Comparison of ENCODE assay signal across 9 mouse cellular contexts in the genomic region with DNA sequence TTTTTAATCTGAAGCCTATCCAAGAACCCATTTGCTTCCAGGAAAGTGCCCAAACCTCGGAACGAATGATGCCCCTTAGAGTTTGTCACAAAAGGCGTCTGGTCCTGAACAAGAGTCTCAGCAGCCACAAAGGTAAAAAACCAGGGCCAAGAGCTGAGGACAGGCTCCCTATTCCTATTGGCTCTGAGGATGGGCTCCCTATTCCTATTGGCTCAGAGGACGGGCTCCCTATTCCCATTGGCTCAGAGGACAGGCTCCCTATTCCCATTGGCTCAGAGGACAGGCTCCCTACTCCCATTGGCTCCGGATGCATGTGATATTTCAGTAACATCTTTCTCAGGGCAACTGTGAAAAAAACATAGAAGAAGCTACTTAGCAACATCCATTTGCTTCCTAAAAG. TPM values are rescaled to one million over a fixed set of nuclear protein-coding genes. Genes with fewer than 3 reads are reported as not detected.
DNase-seq lines count a peak whose midpoint lies in the region; ATAC-seq and TF ChIP-seq lines count a peak whose summit lies in the region.
"Had no signal": no experiment of that assay in that cellular context is flagged by ENCODE, and none has a peak within 500 bp of the region (broad histone marks: within the 10 kb centered on the region; RNA-seq: fewer than 3 reads in every experiment).

No protein-coding gene starts in this region.

- H3K27ac ChIP-seq in kidney, embryonic 14.5 days (ENCODE audit: low read depth, low read length), result no peak overlapping the region
- H3K27ac ChIP-seq in ES-Bruce4 (ENCODE audit: insufficient read depth, low read length), result no peak overlapping the region; the same call in 1 of the 2 replicates
- peak overlapping the region; percentile 64 for H3K27ac ChIP-seq in liver, embryonic 12.5 days

- TF ChIP-seq CTCF in ES-Bruce4 (IDR thresholded peaks at IDR 0.05; ENCODE audit: low read depth, low read length), result no peak

- no peak overlapping the region for H3K4me3 ChIP-seq in kidney, embryonic 14.5 days (ENCODE audit: low read length)
- peak overlapping the region; percentile 9; the same call in 1 of the 2 replicates for H3K4me3 ChIP-seq in ES-Bruce4 (ENCODE audit: low read depth, low read length)
- peak overlapping the region; percentile 2; the same call in 1 of the 2 replicates for H3K4me3 ChIP-seq in liver, embryonic 12.5 days

- WGBS in kidney, embryonic 14.5 days, result 92% methylated on average over 5 of the region's 5 CpGs
- 62% methylated on average over 5 of the region's 5 CpGs for WGBS in liver, embryonic 12.5 days (ENCODE audit: insufficient replicate concordance)

- ATAC-seq in kidney, embryonic 14.5 days (ENCODE audit: low FRiP score, low TSS enrichment), result no peak
- peak; percentile 46; the same call in 1 of the 2 replicates for ATAC-seq in common myeloid progenitor, adult 5-6 weeks (replicated peaks; ENCODE audit: low read depth, poor library complexity, severe bottlenecking)
- peak; percentile 77 for ATAC-seq in liver, embryonic 12.5 days

- no peak overlapping the region for H3K9ac ChIP-seq in kidney, embryonic 14.5 days (ENCODE audit: low read depth, low read length)
- peak overlapping the region; percentile 66 for H3K9ac ChIP-seq in ES-Bruce4 (ENCODE audit: low read depth, poor library complexity, severe bottlenecking)
- H3K9ac ChIP-seq in liver, embryonic 12.5 days, result no peak overlapping the region

- no peaks in the 10 kb centered on the region for H3K9me3 ChIP-seq in kidney, embryonic 14.5 days (ENCODE audit: control insufficient read depth, low read length)
- H3K9me3 ChIP-seq in ES-Bruce4 (replicated peaks; ENCODE audit: control insufficient read depth, insufficient read depth, low read length, poor library complexity, severe bottlenecking), result no peaks in the 10 kb centered on the region
- no peaks in the 10 kb centered on the region for H3K9me3 ChIP-seq in liver, embryonic 12.5 days (replicated peaks)

- H3K4me1 ChIP-seq in kidney, embryonic 14.5 days (ENCODE audit: control insufficient read depth, insufficient read depth, low read length), result peaks cover 40% of the 10 kb centered on the region
- no peaks in the 10 kb centered on the region for H3K4me1 ChIP-seq in ES-Bruce4 (ENCODE audit: control insufficient read depth, insufficient read depth, low read length)
- H3K4me1 ChIP-seq in liver, embryonic 12.5 days, result peaks cover 70% of the 10 kb centered on the region

- no peak for TF ChIP-seq EP300 in ES-Bruce4 (IDR thresholded peaks at IDR 0.05; ENCODE audit: insufficient read depth, low read depth, low read length)

- no peak for TF ChIP-seq POLR2A in ES-Bruce4 (IDR thresholded peaks at IDR 0.05; ENCODE audit: insufficient read depth, low read length)

- DNase-seq in kidney, adult 18-20 months, result no peak
- DNase-seq in thymus, postnatal 4 days, result peak; percentile 48
- DNase-seq in cerebellum, postnatal 25 days, result no peak
- DNase-seq in adrenal gland, postnatal 36 days, result no peak

- H3K27me3 ChIP-seq in kidney, embryonic 14.5 days (ENCODE audit: control insufficient read depth, insufficient read depth, low read length), result no peaks in the 10 kb centered on the region
- H3K27me3 ChIP-seq in ES-Bruce4 (ENCODE audit: control insufficient read depth, insufficient read depth, low read length, poor library complexity, severe bottlenecking), result no peaks in the 10 kb centered on the region; the same call in 1 of the 2 replicates
- no peaks in the 10 kb centered on the region for H3K27me3 ChIP-seq in liver, embryonic 12.5 days (replicated peaks)

- H3K36me3 ChIP-seq in kidney, embryonic 14.5 days (ENCODE audit: control insufficient read depth, insufficient read depth, low read length), result peaks cover 31% of the 10 kb centered on the region; the same call in 1 of the 2 replicates
- peaks cover 14% of the 10 kb centered on the region for H3K36me3 ChIP-seq in ES-Bruce4 (ENCODE audit: control insufficient read depth, insufficient read depth, low read length, poor library complexity, severe bottlenecking)
- H3K36me3 ChIP-seq in liver, embryonic 12.5 days, result peaks cover 39% of the 10 kb centered on the region

- peak overlapping the region; percentile 10; the same call in 1 of the 2 replicates for H3K4me2 ChIP-seq in kidney, embryonic 14.5 days (replicated peaks; ENCODE audit: low read depth, low read length)
- H3K4me2 ChIP-seq in liver, embryonic 12.5 days, result peak overlapping the region; percentile 42

RNA-seq across cellular contexts. Expression of gene Igf2bp3, which starts 5.8 kb away (rescaled TPM):
- 56.0 and 73.4 TPM in 2 replicates for polyA plus RNA-seq in kidney, embryonic 14.5 days (2014; fragmentation: Nextera tagmentation; extraction: Ambion mirVana)
- 78.2 and 85.8 TPM in 2 replicates for polyA plus RNA-seq in ES-Bruce4 (2011; ENCODE audit: insufficient read depth, insufficient read length, low read depth, missing spikeins)
- 0.18 and 0.19 TPM in 2 replicates for total RNA-seq in common myeloid progenitor, adult 5-6 weeks (2017)
- 32.0 and 33.7 TPM in 2 replicates for polyA plus RNA-seq in liver, embryonic 12.5 days (2016; fragmentation: Nextera tagmentation; extraction: Ambion mirVana)
- under 1 TPM; 0.56 to 0.69 TPM for total RNA-seq in adrenal gland, postnatal 36 days (2021)
- polyA plus RNA-seq: cortical plate, adult 2 months had no signal

RNA-seq across cellular contexts. Expression of gene Tra2a, which starts 54.9 kb away (rescaled TPM):
- 60.1 and 136 TPM in 2 replicates for polyA plus RNA-seq in kidney, embryonic 14.5 days (2014; fragmentation: Nextera tagmentation; extraction: Ambion mirVana)
- polyA plus RNA-seq in ES-Bruce4 (2011; ENCODE audit: insufficient read depth, insufficient read length, low read depth, missing spikeins), result 312 and 328 TPM in 2 replicates
- 160 and 162 TPM in 2 replicates for total RNA-seq in common myeloid progenitor, adult 5-6 weeks (2017)
- 57.7 and 63.0 TPM in 2 replicates for polyA plus RNA-seq in liver, embryonic 12.5 days (2016; fragmentation: Nextera tagmentation; extraction: Ambion mirVana)
- 100 to 1,000 TPM in 1 of 2 experiments, 10 to 100 TPM in 1; 53.4 to 103 TPM for total RNA-seq in adrenal gland, postnatal 36 days (2021)
